Mouse (Mus musculus): Measurements from ENCODE around the gene Dram1.

Gene Dram1

DNA sequence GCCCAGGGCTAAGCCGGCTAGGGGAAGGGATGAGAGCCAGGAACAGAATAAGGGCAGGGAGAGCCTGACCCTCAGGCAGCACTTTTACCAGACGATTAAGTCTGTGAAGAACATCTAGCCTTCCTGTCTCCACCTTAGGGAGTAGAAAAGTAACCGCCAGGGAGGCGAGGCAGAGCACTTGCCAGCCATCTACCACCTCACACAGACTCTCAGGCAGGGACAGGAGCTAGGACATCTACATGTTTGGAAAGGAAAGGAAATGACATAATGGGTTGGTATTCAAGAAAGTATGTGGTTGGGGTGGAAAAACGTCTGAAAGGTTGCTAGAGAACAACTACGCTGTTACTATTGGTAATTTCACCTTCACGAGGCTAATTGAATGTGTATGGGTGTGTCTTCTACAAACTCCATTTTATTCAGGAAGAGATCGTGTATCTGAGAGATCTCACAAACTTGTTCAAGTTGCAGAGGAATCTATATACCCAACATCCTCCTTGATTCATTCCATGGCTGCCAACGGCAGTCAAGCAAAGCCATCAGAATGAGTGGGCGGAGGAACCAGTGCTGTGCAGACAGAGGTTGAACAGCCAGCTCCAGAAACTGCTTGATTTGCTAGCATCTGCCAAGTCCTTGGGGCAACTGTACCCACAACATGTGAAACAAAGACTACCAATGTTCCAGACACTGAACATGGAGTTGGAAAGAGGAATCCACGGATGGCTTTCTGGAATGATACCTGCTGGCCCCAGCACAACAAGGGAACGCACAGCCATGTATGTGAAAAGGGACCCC, 32.2 kb downstream of the Dram1 start:
- DNase-seq: no peak

DNA sequence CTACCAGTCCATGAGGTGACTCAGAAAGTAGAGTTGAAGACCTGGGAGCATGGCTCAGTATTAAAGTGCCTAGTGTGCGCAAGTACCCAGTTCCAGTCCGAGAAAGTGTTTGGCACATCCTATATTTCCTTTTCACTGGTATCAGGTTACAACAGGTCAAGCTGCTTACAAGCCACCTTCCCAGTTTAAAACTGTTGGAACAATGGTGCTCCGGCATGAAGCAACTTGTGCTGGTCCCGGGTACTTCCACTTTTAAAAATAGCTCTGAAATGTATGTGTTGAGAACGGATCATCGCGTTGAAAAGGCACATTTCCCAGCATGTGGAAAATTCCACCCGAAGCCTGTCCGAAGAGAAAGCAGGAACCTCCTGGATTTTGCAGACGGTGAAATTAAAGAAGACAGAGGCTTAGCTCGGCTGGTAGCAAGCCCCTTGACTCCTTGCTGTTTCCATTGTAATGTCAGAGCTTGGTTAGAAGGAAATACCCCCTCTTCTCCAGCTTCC, 32.9 kb downstream of the Dram1 start:
- DNase-seq: no peak

DNA sequence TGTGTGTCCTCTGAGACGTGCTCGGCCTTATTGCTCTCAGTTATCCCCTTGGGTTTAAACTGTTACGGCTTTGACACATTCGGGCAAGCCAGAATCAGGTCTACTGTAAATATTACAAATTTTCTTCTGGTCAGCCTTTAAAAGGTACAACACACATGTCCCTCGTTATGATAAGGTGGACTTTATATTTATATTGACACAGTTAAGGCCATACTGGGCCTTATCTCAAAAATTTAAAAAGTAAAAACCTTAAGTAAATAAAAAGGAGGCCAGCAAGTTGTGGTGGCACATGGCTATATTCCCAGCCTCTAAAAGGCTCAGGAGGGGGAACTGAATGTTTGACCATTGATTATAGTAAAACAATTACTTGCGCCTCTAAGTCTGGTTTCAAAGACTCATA, 37.5 kb downstream of the Dram1 start:
- DNase-seq: no peak

DNA sequence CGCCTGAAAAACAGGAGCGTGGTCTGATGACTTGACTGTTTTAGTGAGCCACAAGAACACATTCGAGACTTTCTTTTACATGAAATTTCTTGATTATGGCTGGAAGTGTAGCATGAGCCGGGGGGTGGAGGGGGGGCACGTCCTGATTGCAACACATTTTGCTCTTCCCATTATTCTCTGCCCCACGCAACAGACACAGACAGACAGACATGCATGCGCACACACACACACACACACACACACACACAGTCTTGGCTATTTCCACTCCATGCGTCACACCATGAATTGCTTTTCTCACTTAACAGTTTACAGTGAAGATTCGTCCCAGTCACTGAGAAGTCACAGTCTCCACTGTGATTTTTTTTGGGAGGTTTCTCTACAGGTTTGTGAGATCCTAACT, 38.2 kb downstream of the Dram1 start:
- DNase-seq: no peak

DNA sequence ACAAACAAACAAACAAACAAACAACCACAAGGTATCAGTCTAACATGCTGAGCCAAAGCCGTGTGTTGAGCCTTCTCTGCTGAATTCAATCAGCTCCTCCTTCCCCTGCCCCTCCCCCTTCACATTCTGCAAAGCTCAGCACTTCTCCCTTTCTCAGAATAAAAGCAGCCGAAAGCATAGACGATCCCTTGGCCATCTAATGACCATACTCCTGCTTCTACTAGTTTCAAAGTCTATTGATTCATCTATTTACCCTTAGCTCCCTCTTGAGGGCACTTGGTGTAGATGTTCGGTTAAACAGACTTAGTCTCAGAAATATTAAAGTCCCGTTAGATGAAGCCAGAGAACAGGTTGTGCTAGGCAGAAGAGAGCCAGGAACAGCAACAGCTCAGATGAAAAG, 48.2 kb downstream of the Dram1 start:
- peak; percentile 47 for DNase-seq

DNA sequence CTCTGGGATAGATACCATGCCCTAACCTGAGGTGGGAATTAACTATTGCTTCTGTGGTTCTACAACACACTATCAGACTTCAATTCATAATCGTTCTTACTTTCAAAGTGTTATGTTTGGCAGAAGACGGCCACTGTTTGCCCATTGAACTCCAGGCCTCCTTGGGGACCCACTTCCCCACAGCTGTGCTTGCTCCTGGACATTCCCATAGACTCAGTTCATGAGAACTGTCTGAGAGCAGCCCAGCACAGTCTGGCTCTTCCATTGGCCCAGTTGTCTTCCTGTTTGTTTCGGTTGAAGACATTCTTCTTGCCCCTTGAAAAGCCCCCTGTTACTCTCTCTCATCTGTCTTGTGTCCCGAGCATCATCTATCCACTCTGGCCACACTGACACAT, 50.8 kb downstream of the Dram1 start:
- DNase-seq: no peak

DNA sequence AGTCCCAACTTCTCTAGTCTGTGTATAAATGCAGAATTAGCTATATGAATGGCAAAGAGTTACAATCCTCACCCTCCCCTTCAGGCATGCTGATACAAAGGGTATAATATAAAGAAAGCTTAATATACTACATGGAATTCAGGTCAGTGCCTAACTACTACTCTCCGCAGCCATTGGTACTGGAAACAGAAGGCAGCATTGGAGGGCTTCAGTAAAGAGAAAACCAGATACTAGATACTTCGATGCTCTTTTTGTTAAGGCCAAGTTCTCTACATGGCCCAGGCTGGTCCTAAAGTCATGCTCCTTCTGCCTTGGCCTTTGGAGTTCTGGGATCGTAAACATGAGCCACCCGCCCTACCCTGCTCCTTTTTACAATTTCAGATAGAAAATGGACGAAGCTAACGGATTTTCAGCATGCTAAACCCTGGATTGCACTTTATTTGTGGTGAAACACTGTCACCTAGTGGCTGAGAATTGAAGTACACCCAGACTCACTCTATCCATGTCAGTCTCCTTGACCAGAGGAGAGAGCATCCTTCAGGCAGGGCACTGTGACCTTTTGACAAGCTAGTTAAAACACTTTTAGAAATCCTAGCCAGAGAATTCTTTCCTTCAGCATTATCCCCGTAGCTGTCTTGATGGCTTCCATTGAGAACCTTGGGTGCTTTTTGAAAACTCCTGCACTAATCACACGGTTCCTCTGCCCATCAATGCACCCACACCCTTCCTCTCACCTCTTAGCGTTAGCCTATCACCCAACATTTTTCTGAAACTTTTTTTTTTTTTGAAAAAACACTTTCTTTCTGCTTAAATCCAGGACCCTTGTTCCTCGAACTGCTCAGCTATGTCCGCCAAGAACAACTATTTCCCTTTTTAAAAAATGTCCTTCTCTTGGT, 51.5 kb downstream of the Dram1 start:
- peak; percentile 88 for DNase-seq

DNA sequence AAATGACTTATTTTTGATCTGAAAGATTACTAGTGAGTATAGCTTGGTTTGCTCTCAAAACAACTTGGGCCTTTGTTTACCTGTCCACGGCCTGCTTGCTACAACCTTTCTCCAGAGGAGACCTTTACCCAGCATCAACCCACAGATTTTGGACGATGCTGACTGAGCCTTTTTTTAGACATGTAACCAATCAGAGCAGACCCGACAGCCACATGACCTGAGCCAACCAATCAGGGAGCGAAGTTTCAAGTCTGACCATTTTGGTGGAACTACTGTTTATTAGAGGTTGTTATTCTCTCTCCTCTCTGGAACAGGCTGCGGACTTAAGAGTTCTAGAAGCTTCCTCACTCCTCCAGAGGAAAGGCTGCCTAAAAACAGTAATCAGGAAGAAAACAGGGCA, 57.1 kb downstream of the Dram1 start:
- DNase-seq: peak; percentile 10

DNA sequence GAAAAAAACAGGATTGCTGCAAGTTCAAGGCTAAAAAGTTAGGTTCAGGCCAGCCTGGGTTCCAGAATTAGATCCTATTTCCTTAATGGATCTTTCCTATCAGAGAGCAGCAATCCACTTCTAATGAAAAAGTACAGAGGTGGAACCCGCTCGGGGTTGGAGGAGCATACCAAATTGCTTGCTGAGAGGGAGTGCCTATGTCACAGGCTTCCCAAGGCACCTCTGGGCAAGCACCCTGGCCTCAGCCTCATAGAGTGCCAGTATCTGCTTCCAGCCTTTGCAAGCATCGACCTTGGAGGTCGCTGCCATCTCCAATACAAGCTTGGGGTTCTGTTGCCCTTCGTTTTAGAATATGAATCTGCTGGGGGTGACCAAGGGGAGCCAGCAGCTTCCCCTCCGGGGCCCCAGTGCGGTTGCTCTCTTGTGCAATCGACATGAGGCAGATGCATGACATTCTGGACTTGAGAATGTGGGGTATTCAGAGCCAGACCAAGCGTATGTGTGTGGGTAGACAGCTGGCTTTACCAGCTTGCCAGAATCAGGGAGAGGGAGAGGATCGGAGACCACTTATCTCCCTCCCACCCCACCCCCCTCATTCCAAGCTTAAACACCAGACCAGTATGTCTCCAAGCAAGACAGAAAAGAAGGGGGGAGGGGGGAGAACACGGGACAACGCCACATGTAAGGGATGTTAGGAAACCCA, 58.0 kb downstream of the Dram1 start:
- DNase-seq: peak; percentile 59

DNA sequence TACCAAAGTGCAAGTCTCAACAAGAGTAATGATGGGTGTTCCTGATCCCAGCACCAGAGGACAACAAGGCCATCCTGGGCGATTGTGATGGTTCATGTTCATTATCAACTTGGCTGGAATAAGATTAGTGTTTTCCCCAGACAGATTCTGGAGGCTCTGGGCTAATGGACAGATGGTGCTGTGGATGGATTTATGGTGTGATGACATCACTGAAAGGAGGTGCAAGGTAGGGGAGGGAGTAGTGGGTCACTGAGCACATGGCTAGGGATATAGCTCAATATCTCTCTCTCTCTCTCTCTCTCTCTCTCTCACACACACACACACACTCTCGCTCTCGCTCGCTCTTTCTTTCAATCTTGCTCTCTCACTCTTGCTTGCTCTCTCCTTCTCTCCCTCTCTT, 60.7 kb downstream of the Dram1 start:
- peak; percentile 73 for DNase-seq

DNA sequence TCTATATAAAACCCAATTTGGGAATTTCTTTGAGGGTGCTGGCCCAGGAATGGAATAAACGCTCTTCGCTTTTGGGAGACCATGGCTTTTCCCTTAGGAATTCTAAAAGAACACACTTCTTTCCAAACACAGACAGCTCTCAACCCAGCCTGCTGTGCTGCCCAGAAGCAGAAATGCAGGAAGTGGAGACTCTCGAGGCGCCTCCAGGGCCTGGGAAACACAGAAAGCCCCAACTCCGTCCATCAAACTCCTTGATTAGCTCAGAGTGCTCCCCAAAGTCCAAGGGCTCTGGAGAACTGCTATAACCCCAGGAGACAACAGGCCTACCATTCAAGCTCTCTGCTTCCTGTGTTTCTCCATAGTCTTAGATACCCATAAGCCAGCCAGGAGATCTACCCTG, 61.7 kb downstream of the Dram1 start:
- DNase-seq: no peak

DNA sequence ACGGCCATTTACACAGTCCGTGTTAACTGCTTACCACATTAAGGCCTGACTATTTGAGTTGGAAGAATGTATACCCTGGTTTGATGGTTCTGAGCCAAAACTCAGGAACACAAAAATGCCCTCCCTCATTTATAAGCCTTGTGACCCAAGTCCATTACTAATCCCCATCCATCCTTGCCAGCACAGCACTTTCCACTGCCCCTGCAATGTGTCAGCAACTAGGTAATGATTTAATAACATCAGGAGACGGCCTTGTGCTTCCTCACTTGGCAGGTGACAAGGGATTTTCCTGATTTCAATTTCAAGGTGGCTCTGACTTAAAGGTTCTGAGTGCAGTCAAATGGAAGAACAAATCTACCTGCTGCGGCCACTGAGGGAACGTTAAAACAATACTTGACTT, 64.0 kb downstream of the Dram1 start:
- DNase-seq: no peak

DNA sequence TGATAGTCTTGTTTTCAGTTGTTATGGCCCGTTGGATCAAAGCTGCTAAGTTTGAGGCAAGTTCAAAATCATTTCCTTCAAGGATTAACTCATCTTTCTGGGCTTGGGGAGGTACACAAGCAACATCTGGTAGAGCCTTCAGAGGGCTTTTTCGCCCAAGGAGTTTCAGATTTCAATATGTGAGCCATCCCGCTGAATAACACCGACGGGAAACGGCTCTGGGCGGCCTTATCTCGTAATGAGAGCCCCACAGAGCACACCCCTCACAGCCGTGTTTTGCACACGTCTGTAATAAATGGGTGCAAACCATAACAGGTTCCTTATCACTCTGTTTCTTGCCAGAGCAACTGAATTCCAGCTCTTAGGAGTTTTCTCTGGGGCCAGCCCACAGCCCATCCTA, 69.0 kb downstream of the Dram1 start:
- DNase-seq: no peak

DNA sequence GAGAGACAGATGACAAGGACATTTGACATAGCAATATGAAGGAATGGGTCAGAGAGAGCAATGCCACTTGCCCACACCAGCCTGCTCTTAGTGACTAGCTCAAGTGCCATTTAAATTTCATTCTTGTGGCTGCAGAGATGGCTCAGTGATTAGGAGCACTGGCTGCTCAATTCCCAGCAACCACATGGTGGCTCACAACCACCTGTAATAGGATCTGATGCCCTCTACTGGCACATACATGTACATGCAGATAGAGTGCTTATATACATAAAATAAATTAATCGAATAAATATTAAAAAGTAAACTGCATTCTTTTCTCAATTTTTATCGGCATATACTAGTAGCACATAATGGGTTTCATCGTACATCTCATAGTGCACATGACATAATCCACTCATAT, 72.6 kb downstream of the Dram1 start:
- no peak for DNase-seq

DNA sequence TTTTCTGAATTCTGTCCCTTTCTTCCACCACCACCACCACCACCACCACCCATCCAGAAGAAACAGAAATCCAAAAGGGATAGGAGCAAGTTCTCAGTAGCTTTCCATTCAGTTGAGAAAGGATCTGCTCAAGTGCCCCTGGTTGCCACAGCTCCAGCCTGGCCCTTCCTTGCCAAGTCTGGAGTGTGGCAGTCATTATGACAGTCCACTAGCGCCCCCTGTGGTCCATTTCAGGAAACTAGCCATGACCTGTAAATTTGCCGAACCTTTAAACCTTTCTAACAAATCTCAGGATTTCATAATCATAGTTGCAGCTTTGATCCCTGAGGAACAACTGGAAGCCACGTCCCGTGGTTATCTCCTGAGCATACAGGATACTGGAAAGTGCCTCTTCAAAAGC, 74.6 kb downstream of the Dram1 start:
- peak; percentile 74 for DNase-seq

DNA sequence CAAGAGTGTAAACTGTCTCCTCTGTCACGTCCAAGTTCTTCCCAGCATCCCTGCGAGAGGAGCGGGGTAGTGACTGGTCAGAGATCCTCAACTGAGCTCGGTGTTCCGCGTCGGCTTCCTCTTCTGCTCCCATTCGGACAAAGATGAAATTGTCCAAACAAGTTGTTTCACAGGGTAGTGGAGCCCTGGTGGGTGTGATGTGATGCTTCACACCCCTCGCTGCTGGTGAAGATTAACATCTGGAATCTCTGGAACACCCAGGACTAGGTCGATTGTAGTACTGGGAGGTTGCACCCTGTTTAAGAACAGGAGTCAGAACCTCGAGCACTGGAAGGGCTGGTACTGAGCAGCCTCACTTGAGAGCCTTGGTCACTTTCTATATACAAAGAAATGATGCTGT, 75.8 kb downstream of the Dram1 start:
- DNase-seq: no peak

DNA sequence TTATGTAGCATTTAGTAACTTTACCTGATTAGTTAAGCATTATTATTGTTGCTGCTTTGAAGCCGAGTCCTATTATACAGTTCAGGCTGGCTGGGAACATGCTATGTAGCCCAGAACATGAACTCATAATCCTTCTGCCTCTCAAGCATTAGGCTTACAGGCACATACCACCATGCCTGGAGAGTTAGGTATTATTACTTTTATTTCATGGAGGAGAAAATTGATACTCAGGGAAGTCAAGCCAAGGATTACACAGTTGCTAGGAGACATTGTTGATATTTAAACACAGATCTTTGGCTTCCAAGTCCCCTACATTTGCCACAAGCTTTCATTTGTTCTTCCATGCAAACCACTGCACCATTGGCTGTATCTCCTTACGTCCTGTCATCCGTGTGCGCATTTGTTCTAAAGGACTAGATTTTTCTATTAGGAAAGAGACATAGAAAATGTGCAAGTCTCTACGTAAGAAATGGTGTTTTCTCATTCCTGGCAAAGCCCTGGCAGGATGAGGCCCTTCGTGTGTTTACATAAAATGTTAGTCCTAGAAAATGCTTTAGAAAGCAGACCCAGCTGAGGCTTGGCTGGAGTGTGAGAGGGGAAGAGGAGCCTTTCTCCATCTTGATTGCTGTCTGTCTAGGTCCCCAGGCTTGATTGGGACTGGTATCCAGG, 76.9 kb downstream of the Dram1 start:
- DNase-seq: no peak

DNA sequence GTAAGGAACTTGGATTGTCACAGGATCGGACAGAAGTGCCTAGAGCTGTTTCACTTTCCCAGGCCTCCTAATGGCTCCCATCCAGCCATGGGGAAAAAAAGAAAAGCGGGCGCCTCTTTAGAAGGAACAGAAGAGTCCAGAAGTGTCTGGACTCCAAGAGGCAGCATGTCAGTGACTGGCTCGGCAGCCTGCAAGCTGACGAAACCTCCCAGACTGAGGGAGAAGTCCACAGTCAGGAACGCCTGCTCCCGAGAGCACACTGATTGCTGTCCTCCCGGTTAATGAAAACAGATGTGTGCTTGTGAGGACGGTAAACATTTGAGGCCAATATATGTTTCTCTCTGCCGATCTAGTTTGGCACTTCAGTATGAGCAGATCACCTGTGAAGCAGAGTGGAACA, 81.9 kb downstream of the Dram1 start:
- no peak for DNase-seq

DNA sequence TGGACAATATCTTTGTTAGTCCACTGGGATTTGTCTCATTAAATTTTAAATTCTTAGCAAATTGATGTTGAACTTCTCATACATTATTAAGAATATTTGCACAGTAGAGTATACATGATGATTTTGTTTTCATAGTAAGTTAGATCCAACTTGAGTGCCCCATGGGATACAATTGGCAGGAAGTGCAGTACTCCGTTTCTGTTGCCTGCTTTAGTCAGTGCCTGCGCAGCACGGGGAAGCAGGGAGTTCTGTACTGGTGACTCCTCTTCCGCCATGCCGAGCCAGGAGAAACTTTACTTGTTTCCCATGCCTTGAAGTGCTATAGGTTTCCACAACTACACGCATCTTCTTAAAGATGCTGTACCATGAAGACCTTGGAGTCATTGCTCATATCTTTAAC, 83.8 kb downstream of the Dram1 start:
- DNase-seq: no peak

DNA sequence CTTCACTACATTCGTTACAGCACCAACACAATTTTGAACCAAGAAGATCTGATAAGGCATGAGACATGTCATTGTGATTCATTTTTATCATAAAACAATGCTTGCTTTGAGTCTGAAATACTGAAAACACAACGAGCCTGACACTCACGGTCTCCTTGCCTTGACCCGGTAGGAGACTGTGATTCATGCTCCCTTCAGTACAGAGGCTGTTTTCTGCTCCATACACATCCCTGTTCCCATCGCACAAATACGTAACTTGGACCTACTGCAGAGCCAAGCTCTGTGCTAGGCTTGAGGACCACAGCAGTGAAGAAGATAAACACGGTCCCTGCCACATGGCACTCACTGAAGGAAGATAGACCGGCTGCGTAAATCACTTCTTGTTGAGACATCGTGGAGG, 90.8 kb downstream of the Dram1 start:
- no peak for DNase-seq

DNA sequence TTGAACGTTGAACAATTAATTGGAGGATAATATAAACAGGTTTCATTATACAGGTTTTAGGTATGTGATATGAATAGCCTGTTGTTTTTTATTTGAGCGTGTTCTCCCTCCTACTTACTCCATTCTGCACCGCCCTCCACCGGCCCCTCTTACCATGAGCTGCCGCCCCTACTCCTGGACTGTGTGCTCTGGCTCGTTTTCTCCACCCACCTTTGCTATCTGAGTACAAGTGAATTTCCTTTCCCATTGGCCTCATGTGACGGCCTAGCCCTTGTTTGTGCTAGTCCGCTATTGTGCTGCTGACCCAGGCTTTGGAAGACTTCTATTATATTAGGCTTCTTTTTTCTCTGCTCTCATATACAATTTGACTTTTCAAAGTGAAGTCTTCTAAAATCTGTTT, 91.6 kb downstream of the Dram1 start:
- DNase-seq: no peak

DNA sequence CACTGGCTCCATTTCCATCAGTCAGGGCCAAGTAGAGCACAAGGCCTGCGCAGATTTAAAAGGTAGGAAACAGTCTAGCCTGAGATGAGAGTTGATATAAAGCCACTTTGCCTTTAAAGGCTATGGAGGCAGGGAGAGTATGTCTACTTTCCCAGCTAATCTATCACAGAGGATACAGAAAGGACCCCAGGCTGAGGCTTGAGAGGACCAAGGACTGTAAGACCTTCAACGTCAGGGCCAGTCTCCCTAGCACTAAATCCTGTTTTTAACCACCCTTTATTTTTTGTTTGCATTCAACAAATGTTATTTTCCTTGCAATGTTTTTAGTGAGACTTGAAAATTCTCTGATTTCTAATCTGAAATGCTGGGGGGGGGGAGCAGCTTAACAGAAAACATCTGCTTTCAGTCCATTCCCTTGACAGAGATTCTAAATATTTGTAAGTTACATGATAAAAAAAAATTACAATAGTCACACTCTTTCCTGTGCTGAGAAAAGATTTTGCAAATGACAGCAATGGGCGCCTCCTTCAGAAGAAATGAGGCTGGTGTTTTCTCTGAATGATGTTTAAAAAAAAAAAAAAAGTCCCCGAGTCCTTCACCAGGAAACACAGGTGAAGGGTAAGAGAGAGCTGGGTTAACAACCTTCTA, 94.4 kb downstream of the Dram1 start:
- DNase-seq: no peak

Data from retina, postnatal 1 day (tissue).